Mouse (Mus musculus) neural tube, embryonic 15.5 days (tissue): ENCODE measurements around the gene Mreg. TPM values are rescaled to one million over a fixed set of nuclear protein-coding genes. Genes with fewer than 3 reads are reported as not detected.
A peak's percentile ranks its signal among the peaks of the same experiment; 100 is the strongest.
"Not testable (repeated sequence)": the region's sequence is repeated elsewhere in the genome, so short reads cannot be mapped to it uniquely, and the experiment has no call there.

ENCODE experiments used
- ATAC-seq: fragments of 200-750 bp; cut with Nextera tagmentation; 2 replicates; pipeline ENCODE4 v1.8.0; 2017; ENCODE audit warnings: mild to moderate bottlenecking, moderate TSS enrichment, moderate library complexity; ENCODE audit not compliant: low FRiP score
- H3K27ac ChIP-seq: fragments of 300-500 bp; sonication (generic); replicated peaks from 2 replicates; pipeline ENCODE4 v1.5.1; 2015; ENCODE audit warnings: mild to moderate bottlenecking, inconsistent platforms
- H3K27me3 ChIP-seq: fragments of 300-500 bp; sonication (generic); replicated peaks from 2 replicates; pipeline ENCODE4 v1.6.1; 2015; ENCODE audit warnings: inconsistent platforms
- H3K36me3 ChIP-seq: fragments of 300-500 bp; sonication (generic); 2 replicates; pipeline ENCODE4 v1.6.1; 2015; ENCODE audit warnings: inconsistent platforms
- H3K4me1 ChIP-seq: fragments of 300-500 bp; sonication (generic); 2 replicates; pipeline ENCODE4 v1.6.1; 2015; ENCODE audit warnings: inconsistent platforms
- H3K4me2 ChIP-seq: fragments of 300-500 bp; sonication (generic); 2 replicates; pipeline ENCODE4 v1.6.1; 2015; ENCODE audit warnings: inconsistent platforms, mild to moderate bottlenecking, moderate library complexity
- H3K4me3 ChIP-seq: fragments of 300-500 bp; sonication (generic); replicated peaks from 2 replicates; pipeline ENCODE4 v1.5.1; 2015; ENCODE audit warnings: mild to moderate bottlenecking, inconsistent platforms
- H3K9ac ChIP-seq: fragments of 300-500 bp; sonication (generic); replicated peaks from 2 replicates; pipeline ENCODE4 v1.6.1; 2015; ENCODE audit warnings: mild to moderate bottlenecking, inconsistent platforms
- H3K9me3 ChIP-seq: fragments of 300-500 bp; sonication (generic); replicated peaks from 2 replicates; pipeline ENCODE4 v1.6.1; 2016; ENCODE audit warnings: inconsistent platforms
- WGBS: fragments of 180-500 bp; shearing (Covaris S2); methylation state at CpG from one replicate; pipeline ENCODE4 v1.1.7; 2015; ENCODE audit warnings: mixed read lengths; 5-methylcytosine and 5-hydroxymethylcytosine counted together
- polyA plus RNA-seq: library from polyadenylated mRNA; unstranded; fragments of >200 nt; fragmentation: Nextera tagmentation; extraction: Ambion mirVana; gene quantifications from 2 replicates; pipeline ENCODE4 v1.2.1, GENCODE M21; 2015

The Mreg gene
- polyA plus RNA-seq, 1 experiment from 2014 or later: 2.9 TPM

GRCm38 (mm10) chr1:72226172-72226886 is 14.2 kb upstream of the Mreg start:
- peak overlapping the region; percentile 49 for H3K4me3 ChIP-seq
- no peaks in the 10 kb centered on the region for H3K36me3 ChIP-seq
- peak overlapping the region; percentile 77 for H3K4me2 ChIP-seq
- peak; percentile 87 for ATAC-seq
- no peaks in the 10 kb centered on the region for H3K9me3 ChIP-seq
- H3K4me1 ChIP-seq: no peaks in the 10 kb centered on the region
- H3K27ac ChIP-seq: peak overlapping the region; percentile 69
- 0 out of 2 replicates have a peak, but pooled peaks cover 7% of the 10 kb centered on the region for H3K27me3 ChIP-seq
- 1% methylated on average over 11 of the region's 18 CpGs for WGBS
- H3K9ac ChIP-seq: no peak overlapping the region

GRCm38 (mm10) chr1:72225720-72226171 is 13.6 kb upstream of the Mreg start:
- Histone ChIP-seq H3K4me3 (peak overlapping the region; percentile 49), H3K27ac (peak overlapping the region; percentile 69), H3K9ac (peak overlapping the region; percentile 41), H3K4me2 (peak overlapping the region; percentile 77)
- not testable (repeated sequence) for H3K36me3 ChIP-seq, H3K27me3 ChIP-seq, H3K9me3 ChIP-seq, H3K4me1 ChIP-seq
- peak; percentile 93 for ATAC-seq
- WGBS: 1% methylated on average over 23 of the region's 31 CpGs

GRCm38 (mm10) chr1:72225054-72225718 is 13.1 kb upstream of the Mreg start:
- no peak for ATAC-seq
- 0 out of 2 replicates have a peak, but pooled peaks cover 7% of the 10 kb centered on the region for H3K27me3 ChIP-seq
- peak overlapping the region; percentile 77 for H3K4me2 ChIP-seq
- H3K9me3 ChIP-seq: no peaks in the 10 kb centered on the region
- H3K4me3 ChIP-seq: peak overlapping the region; percentile 49
- WGBS: 8% methylated on average over 13 of the region's 13 CpGs
- H3K9ac ChIP-seq: peak overlapping the region; percentile 41
- no peaks in the 10 kb centered on the region for H3K4me1 ChIP-seq
- no peaks in the 10 kb centered on the region for H3K36me3 ChIP-seq
- H3K27ac ChIP-seq: peak overlapping the region; percentile 69

GRCm38 (mm10) chr1:72220008-72220407 is 7.9 kb upstream of the Mreg start:
- H3K4me1 ChIP-seq: peaks cover 3% of the 10 kb centered on the region; the same call in 1 of the 2 replicates
- H3K27me3 ChIP-seq: 0 out of 2 replicates have a peak, but pooled peaks cover 7% of the 10 kb centered on the region
- no peak overlapping the region for H3K27ac ChIP-seq
- no peak for ATAC-seq
- H3K9me3 ChIP-seq: no peaks in the 10 kb centered on the region
- no peak overlapping the region for H3K9ac ChIP-seq
- H3K36me3 ChIP-seq: no peaks in the 10 kb centered on the region
- no peak overlapping the region for H3K4me2 ChIP-seq
- no peak overlapping the region for H3K4me3 ChIP-seq
- WGBS: 32% methylated on average over 4 of the region's 4 CpGs

- Histone ChIP-seq H3K4me2 (no peak overlapping the region), H3K9ac (no peak overlapping the region), H3K4me3 (no peak overlapping the region), H3K36me3 (no peaks in the 10 kb centered on the region), H3K4me1 (peaks cover 3% of the 10 kb centered on the region; the same call in 1 of the 2 replicates), H3K27me3 (0 out of 2 replicates have a peak, but pooled peaks cover 2% of the 10 kb centered on the region), H3K9me3 (no peaks in the 10 kb centered on the region), H3K27ac (no peak overlapping the region)
- no peak for ATAC-seq
- WGBS: 49% methylated on average over 2 of the region's 2 CpGs
These were observed 7.0 kb upstream of the Mreg start for GRCm38 (mm10) chr1:72219116-72219515.

- Histone ChIP-seq H3K9ac (no peak overlapping the region), H3K4me2 (no peak overlapping the region), H3K4me1 (peaks cover 3% of the 10 kb centered on the region; the same call in 1 of the 2 replicates), H3K36me3 (no peaks in the 10 kb centered on the region), H3K27me3 (no peaks in the 10 kb centered on the region), H3K9me3 (no peaks in the 10 kb centered on the region), H3K27ac (no peak overlapping the region), H3K4me3 (no peak overlapping the region)
- ATAC-seq: no peak
- WGBS: 79% methylated on average over 2 of the region's 2 CpGs
These were observed 6.5 kb upstream of the Mreg start for GRCm38 (mm10) chr1:72218626-72219025.

GRCm38 (mm10) chr1:72216761-72217160 is 4.7 kb upstream of the Mreg start:
- Histone ChIP-seq H3K36me3 (no peaks in the 10 kb centered on the region), H3K9me3 (no peaks in the 10 kb centered on the region), H3K27ac (no peak overlapping the region), H3K9ac (no peak overlapping the region), H3K4me3 (no peak overlapping the region), H3K4me1 (peaks cover 11% of the 10 kb centered on the region; the same call in 1 of the 2 replicates), H3K4me2 (no peak overlapping the region), H3K27me3 (no peaks in the 10 kb centered on the region)
- no peak for ATAC-seq
- WGBS: 83% methylated on average over 7 of the region's 7 CpGs

- no peaks in the 10 kb centered on the region for H3K9me3 ChIP-seq
- ATAC-seq: no peak
- peaks cover 3% of the 10 kb centered on the region; the same call in 1 of the 2 replicates for H3K27me3 ChIP-seq
- H3K4me3 ChIP-seq: no peak overlapping the region
- H3K4me1 ChIP-seq: peaks cover 21% of the 10 kb centered on the region
- H3K36me3 ChIP-seq: no peaks in the 10 kb centered on the region
- H3K9ac ChIP-seq: no peak overlapping the region
- no peak overlapping the region for H3K27ac ChIP-seq
- no peak overlapping the region for H3K4me2 ChIP-seq
- WGBS: 85% methylated on average over 4 of the region's 4 CpGs
These were observed 3.1 kb upstream of the Mreg start for GRCm38 (mm10) chr1:72215174-72215573.

GRCm38 (mm10) chr1:72214470-72214961 is 2.4 kb upstream of the Mreg start:
- Histone ChIP-seq H3K9ac (no peak overlapping the region), H3K36me3 (no peaks in the 10 kb centered on the region), H3K9me3 (no peaks in the 10 kb centered on the region), H3K4me1 (peaks cover 17% of the 10 kb centered on the region), H3K27me3 (peaks cover 3% of the 10 kb centered on the region; the same call in 1 of the 2 replicates), H3K4me2 (no peak overlapping the region), H3K4me3 (no peak overlapping the region), H3K27ac (no peak overlapping the region)
- 54% methylated on average over 7 of the region's 7 CpGs for WGBS
- no peak for ATAC-seq

GRCm38 (mm10) chr1:72213954-72214353 is 1.8 kb upstream of the Mreg start:
- Histone ChIP-seq H3K9ac (no peak overlapping the region), H3K9me3 (no peaks in the 10 kb centered on the region), H3K36me3 (no peaks in the 10 kb centered on the region), H3K27me3 (peaks cover 3% of the 10 kb centered on the region; the same call in 1 of the 2 replicates), H3K4me2 (no peak overlapping the region), H3K27ac (no peak overlapping the region), H3K4me3 (no peak overlapping the region), H3K4me1 (peaks cover 17% of the 10 kb centered on the region)
- WGBS: 93% methylated on average over 3 of the region's 3 CpGs
- ATAC-seq: no peak

GRCm38 (mm10) chr1:72210803-72211679 is 1.1 kb downstream of the Mreg start:
- ATAC-seq: no peak
- H3K36me3 ChIP-seq: no peaks in the 10 kb centered on the region
- peak overlapping the region; percentile 68 for H3K4me3 ChIP-seq
- peak overlapping the region; percentile 85 for H3K4me2 ChIP-seq
- H3K27ac ChIP-seq: no peak overlapping the region
- H3K9ac ChIP-seq: peak overlapping the region; percentile 59
- H3K4me1 ChIP-seq: peaks cover 17% of the 10 kb centered on the region
- H3K9me3 ChIP-seq: no peaks in the 10 kb centered on the region
- WGBS: 18% methylated on average over 17 of the region's 17 CpGs
- peaks cover 3% of the 10 kb centered on the region; the same call in 1 of the 2 replicates for H3K27me3 ChIP-seq
